Mouse (Mus musculus): Measurements from ENCODE around the gene Cnfn.
A peak's percentile ranks its signal among the peaks of the same experiment; 100 is the strongest.

DNA sequence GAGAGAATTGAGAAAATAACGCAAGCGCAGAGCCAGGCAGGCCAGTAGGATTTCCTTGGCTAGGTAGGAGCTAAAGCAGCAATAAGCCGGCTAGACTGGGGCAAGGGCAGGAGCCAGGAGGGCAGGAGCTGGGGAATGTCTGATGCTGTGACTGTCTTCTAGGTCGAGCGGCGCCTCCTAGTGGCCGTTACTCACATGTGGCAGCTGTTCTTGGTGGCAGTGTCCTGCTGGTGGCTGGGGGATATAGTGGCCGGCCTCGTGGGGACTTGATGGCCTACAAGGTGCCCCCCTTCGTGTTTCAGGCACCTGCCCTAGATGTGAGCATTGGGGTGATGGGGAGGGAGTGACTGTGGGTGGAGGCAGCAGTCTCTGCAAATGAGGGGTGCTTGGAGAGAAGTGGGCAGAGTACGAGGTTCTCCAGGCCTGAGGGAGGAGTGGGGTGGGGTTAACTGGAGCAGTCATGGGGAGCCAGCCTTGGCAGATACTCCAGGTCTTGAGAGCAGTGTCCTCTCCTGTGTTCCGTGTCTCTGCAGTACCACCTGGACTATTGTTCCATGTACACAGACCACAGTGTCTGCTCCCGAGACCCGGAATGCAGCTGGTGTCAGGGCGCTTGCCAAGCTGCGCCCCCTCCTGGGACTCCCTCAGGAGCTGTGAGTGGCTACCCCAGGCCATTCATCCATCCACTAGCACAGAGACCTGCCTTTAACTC, 35.8 kb downstream of the Cnfn start:
- TF ChIP-seq CTCF (IDR thresholded peaks at IDR 0.05; ENCODE audit: extremely low read depth, insufficient read depth, low read length) (peak; percentile 71), POLR2A (IDR thresholded peaks at IDR 0.05; ENCODE audit: extremely low read depth, insufficient read depth, low read length) (no peak)
